Mouse (Mus musculus) embryo, embryonic 11 days (tissue): ENCODE data around the gene Nkain1.
A peak's percentile ranks its signal among the peaks of the same experiment; 100 is the strongest.

Experiments
- DNase-seq: peaks from one replicate; pipeline ENCODE4 v3.0.0-alpha.2; 2015

Nkain1 gene

DNA sequence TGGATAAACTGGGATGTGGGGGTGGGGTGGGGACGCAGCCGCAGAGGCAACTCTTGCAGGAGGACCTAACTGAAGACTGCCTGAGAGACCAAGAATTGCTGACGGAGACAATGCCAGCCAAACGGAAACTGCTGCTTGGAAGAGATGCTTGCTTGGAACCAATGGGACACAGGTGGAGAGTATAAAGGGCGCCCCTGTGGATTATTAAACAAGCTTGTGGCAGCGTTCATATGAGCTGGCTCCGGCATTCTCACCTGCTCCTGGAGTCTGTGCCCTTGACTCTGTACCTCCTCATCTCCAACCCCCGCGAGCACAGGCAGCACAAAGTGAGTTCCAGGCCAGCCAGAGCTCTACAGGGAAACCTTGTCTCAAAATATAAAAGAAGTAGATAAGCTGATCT, 23.5 kb downstream of the Nkain1 start:
- DNase-seq = no peak

DNA sequence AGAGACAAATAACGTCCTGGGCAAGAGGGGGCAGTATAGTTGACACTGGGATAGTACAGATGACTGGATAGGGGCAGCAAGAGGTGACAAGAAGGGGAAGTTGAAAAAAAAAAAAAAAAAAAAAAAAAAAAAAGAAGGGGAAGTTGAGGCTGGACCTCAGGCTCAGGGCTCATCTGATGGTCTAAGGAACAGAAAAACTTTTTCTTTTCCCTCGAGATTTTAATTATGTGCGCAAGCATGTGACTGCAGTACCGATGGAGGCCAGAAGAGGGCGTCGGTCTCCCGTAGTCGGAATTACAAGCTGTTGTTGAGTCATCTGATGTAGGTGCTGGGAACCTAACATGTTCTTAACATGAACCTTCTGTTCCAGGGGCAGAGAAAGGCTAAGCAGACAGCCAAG, 24.8 kb downstream of the Nkain1 start:
- no peak for DNase-seq

DNA sequence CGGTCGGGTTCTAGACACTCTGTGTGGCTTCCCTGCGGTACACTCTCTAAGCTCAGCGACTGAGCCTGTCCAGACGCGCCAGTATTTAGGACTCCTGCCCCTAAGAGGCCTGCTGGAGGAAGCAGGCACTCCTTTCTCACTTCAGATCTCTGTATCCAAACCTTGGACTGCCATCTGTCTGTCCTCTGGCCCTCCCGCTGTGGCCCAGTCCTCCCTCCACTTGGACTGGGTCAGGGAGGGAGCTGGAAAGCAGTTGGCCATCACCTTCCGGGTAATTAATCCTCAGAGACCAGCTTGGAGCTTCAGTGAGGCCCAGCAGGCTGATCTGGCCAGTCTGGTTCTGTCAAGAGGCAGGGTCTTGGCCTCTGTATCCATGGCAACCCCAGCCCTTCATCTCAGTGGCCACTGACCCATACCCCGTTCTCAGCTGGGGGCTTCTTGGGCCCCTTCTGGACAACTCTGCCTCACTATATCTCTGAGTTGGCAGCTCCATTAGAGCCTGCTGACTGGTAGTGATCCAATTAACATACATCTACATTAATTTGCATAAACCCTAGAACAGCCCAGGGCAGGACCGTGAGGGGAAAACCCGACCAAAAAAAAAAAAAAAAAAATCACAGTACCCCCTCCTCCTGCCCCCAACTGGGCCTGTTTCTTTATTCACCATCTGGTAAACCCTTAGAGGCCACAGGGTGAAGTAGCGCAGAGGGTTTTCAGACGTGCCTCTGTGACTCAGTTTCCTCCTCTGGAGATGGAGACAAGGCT, 27.0 kb downstream of the Nkain1 start:
- peak; percentile 88 for DNase-seq

DNA sequence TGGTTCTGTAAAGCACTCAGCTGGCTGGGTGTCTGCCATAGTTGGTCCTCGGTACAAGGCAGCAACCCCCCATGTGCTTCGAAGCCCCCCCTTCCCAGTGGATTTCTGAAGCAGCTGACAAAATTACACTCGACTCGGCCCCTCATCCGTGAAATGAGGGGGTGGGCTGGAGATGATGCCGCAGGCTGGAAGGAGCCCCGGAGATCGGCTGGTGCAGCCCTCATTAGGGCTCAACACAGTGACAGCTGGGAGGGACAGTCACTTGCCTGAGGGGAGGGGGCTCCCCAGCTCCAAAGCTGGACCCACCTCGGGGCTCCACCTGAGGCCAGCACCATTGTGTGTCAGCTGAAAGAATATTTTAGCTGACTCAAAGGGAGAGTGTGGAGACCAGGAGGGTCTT, 29.6 kb downstream of the Nkain1 start:
- peak; percentile 47 for DNase-seq

DNA sequence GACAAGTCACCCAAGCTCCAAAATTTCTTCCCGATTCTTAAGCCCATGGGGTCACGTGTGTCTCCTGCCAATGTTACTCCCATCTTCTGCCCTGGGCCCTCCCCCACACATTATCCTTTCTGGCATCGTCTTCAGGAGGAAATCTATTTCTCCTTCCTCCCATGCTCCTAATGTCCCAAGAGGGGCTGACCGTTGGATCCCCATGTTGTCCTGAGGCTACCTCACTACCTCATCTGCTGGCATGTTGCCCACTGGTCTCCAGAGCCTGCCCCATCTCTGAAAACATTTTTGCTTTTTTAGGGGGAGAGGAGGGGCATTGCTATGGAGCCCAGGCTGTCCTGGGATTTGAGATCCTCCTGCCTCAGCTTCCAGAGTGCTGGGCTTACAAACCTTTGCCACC, 30.9 kb downstream of the Nkain1 start:
- no peak for DNase-seq

DNA sequence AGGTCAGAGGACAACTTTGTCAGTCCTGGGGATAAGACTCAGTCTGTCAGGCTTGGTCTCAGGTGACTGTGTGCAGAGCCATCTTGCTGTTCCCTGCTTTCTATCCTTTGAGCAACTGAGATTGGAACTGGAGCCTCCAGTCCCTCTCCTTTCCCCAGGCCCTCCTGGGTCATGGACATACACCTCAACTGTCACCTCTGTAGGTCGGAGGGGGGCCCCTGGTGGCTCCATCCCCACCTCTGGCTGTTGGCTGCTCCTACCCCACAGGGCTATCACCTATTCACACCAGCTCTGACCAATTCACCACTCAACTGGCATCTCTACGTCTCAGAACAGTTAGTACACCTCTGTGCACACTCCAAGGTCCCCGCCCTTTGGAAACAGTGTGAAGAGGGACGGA, 33.1 kb downstream of the Nkain1 start:
- DNase-seq = no peak

DNA sequence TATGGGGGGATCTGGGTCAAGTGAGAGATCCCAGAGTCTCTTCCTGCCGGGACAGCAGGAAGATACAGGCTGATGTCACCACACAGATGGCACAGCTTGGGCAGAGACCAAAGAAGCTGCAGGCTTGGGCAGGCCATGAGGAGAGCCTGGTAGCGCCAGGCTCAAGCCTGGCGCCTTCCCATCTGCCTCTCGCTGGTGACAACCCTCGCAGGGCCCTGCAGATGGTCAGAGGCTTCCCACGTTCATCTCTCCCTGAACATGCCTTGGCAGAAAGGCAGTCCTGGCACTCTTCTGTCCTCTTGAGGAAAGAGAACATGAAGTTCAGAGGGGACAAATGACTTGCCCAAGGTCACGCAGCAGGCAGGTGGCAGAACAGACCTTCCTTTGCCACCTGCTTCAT, 34.3 kb downstream of the Nkain1 start:
- DNase-seq = no peak

DNA sequence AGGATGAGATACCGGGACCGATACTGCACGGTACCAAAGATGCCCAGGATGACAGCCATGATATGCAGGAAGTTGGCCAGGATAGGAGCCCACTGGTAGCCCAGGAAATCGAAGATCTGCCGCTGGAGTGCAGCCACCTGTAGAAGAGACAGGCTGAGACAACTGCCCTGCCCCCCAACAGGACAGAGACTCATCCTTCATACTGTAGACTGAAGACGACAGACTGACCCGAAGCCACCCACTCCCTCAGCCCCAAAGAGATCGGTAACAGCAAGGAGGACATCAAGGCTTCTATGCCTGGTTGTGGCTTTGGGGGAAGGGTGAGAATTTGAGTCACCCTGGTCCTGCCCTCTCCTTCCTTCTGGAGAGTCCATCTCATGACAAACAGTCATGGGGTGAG, 34.9 kb downstream of the Nkain1 start:
- DNase-seq = no peak

DNA sequence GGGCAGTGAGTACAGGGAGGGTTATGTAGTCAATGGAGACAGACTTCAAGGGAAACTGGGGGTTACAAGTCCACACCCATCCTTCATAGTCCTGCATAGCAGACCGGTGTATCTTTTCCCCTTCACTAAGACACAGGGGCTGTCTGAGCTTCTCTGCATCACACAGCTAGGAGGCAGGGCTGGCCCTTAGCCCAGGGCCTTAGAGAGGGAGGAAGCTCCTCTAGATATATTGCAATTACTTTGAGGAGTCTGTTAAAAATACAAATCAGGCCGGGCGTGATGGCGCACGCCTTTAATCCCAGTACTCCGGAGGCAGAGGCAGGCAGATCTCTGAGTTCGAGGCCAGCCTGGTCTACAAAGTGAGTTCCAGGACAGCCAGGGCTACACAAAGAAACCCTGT, 36.6 kb downstream of the Nkain1 start:
- DNase-seq = no peak

DNA sequence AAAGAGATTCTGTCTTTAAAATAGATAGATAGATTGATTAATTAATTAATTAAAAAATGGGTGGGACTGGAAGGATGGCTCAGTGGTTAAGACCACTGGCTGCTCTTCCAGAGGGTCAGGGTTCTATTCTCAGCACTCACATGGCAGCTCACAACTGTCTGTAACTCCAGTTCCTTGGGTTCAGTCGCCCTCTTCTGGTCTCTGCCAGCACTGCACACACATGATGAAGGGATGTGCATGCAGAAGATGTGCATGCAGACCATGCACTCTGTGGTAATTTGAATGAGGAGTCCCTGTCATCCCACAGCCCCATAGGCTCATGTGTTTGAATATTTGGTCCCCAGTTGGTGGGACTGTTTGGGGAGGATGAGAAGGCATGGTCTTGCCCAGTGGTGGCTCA, 38.2 kb downstream of the Nkain1 start:
- DNase-seq = no peak

DNA sequence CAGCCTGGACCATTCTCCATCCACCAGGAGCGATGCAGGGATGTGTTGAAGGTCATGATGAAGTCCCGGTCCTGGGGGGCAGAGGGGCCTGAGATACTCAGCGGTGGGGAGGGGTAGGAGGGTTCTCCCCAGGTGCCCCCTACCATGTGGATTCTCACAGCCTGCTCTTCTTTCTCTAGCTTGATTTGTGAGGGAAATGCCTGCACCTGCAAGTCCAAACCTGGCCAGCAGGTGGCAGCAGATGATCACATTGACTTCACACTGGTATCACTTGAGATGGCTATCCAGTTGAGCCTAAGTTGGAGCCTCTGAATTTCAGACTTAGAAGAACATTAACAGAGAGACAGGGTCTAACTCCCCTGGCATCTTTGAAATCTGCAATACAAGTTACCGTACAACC, 40.0 kb downstream of the Nkain1 start:
- DNase-seq = peak; percentile 81

DNA sequence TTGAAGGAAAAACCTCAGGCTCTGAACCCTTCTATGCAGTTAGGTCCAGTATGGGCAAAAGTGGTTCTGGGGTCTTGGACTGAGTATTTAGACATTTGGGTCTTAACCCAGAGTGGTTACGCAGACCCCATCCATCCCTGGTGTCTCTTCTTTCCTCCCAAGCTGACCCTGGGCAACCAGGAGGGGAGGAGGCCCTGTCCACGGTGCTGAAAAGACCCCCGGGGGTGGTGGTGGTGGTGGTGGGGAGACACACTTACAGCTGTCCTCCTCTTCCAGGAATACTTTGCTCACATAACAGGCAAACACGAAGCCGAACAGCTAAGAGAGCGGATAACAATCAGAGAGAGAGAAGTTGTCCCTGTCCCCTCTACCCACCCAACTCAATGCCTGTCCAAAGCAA, 41.6 kb downstream of the Nkain1 start:
- DNase-seq = no peak

DNA sequence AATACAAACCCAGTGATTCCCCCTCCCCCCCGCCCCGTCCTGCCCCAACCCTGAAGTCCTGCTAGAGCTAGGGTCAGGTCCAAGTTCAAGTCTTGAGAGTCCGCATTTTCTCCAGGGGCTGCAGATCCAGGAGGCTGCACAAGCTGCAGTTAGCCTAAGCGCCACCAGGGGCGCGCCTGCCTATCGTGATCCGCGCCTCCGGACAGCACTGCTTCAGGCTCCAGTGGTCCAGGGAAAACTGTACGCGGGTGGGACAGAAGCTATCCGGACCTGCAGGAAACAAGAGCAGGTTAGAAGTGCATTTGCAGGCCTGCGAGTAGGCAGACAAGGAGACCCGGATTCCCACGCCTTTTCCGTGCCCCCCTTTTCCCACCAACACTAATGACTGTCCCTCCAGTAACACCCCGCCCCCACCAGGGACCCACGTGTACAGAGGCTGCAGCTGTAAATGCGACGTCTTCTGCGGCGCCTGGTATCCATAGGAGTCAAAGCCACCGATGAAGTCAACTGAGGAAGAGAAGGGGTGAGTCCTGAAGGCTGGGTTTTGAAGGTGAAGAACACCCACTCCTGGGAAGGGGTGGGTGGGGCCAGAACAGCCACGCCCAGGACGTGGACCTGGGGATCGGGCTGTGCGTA, 42.2 kb downstream of the Nkain1 start:
- DNase-seq = peak; percentile 85

DNA sequence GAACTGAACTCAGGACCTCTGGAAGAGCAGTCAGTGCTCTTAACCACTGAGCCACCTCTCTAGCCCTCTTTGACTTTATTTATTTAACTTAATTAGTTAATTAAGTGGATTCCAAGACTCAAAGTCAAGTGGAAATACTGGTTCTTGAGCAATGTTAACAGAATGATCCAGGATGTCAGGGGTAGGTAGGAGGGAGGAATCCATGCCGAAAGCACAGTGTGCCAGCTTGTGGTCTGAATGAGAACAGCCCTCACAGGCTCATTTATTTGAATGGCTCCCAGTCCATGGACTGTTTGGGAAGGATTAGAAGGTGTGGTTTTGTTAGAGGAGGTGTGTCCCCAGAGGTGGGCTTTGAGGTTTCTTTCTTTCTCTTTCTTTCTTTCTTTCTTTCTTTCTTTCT, 46.2 kb downstream of the Nkain1 start:
- DNase-seq = no peak

DNA sequence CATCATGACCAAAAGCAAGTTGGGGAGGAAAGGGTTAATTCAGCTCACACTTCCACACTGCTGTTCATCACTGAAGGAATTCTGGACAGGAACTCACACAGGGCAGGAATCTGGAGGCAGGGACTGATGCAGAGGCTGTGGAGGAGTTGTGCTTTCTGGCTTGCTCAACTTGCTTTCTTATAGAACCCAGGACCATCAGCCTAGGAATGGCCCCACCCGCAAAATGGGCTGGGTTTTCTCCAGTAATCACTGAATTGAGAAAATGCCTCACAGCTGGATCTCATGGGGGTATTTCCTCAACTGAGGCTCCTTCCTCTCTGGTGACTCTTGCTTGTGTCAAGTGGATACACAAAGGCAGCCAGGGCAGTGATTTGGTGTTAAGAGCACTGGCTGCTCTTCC, 48.9 kb downstream of the Nkain1 start:
- no peak for DNase-seq

DNA sequence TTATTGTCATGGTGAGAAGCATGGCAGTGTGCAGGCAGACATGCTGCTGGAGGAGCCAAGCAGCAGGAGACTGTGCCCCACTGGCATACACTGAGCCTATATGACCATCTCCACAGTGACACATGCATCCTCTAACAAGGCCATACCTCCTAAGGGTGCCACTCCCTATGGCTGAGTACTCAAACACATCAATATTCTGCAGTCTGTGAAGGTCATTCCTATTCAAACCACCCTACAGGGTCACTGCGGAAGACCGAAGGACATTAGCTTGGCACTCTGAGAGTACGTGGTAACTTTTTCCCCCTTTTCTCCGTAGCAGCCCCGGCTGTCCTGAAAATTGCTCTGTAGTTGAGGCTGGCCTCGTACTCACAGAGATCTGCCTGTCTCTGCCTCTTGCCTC, 52.5 kb downstream of the Nkain1 start:
- DNase-seq = no peak

DNA sequence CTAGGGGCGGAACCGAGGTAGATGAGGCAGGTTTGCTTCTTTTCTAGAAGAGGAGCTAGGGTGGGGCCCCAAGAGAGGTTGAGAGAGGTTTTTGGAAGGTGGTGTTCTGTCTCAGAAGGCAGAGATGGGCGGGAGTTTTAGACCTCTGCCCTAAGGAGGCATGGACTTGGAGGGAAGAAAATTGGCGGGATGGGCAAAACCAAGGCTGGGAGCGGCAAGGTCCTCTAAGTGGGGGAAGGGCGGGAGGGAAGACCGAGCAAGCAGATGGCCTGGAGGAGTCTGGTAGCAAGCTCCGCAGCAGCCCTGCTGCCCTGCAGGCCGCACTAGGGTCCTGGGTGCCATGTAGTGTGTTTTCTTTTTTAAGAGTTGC, 53.5 kb downstream of the Nkain1 start:
- no peak for DNase-seq

DNA sequence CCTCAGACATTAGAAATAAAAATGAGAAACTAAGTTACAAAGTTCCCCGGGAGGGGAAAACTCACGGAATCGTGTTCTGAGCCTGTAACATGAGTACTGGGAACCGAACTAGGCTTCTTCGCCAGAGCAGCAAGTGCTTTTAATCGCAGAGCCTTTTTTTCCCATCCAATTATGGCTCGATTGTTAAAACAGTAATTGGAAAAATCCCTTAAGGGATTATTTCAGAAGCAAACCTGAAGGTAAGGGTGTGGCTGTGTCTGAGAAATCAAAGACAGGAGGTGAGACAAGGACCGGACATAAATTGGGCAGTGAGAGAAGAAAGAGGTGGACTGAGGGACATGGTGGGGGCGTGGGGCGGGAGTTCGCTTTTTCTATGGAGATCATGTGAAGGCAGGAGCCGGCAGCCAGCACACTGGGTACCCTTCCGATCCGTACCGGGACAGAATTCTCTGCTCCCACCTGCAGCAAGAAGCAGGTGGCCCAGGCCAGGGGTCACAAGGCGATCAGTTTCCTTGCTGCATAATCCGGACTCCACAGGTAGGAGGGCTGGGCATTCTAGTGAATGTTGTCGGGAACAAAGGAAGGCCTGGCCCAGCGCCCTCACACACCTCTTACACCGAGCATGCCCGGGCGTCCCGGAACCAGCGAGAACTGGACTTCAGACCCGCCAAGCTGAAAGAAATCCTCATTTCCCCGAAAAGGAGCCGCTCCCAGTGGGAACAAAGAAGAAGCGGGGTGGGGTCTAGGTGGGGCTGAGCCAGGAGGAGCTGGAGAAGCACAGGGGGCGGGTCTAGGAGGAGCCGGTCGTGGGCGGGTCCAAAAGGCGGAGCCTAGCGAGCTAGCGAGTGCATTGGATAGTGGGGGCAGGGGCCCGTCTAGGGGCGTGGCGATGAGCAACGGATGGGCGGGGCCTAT, 54.1 kb downstream of the Nkain1 start:
- peak; percentile 99 for DNase-seq

DNA sequence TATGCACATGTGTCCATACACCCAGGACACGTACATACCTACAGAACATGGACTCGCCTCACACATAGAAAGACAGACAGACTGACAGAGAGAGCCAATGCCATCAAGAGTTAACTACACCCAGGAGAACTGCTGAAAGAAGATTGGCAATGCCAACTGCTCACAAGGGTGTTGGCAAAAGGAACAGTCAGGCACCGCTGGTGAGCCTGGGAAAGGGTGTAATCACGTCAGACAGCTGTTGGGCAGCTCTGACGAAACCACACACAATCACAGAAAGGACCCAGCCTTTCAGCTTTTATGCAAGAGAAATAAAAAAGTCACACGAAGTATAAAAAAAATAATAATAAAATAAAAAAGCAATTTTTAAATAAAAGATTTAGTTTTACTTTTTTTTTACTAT, 57.5 kb downstream of the Nkain1 start:
- DNase-seq = no peak
